Mouse (Mus musculus): ENCODE measurements around the gene Krtap29-1. TPM values are rescaled to one million over a fixed set of nuclear protein-coding genes. Genes with fewer than 3 reads are reported as not detected.

Gene Krtap29-1
- total RNA-seq (2023): not detected

GRCm38 (mm10) chr11:99978953-99979352 is at the start of gene Krtap29-1:
Gene Krtap29-1 (minus strand): TSS chr11:99979053.

GRCm38 (mm10) chr11:100016112-100016511 is 37.3 kb upstream of the Krtap29-1 start, which contains the start of gene Krt33a:
Gene Krt33a (minus strand): TSS chr11:100016212.

GRCm38 (mm10) chr11:99993620-99994383 is 14.9 kb upstream of the Krtap29-1 start, which contains the start of gene Krtap17-1:
Gene Krtap17-1 (minus strand): TSS chr11:99993994.

GRCm38 (mm10) chr11:99986180-99986647 is 7.4 kb upstream of the Krtap29-1 start, which contains the start of gene Krtap16-1:
Gene Krtap16-1 (minus strand): TSS chr11:99986597.

GRCm38 (mm10) chr11:99948175-99948574 is 30.7 kb downstream of the Krtap29-1 start, which contains the start of gene Krtap9-5:
Gene Krtap9-5 (plus strand): TSS chr11:99948475.

GRCm38 (mm10) chr11:99935991-99936390 is 42.9 kb downstream of the Krtap29-1 start, which contains the start of gene Krtap31-2:
Gene Krtap31-2 (plus strand): TSS chr11:99936291.

Other genes with a start within 250 kb of the Krtap29-1 start
- not detected for gene Gm14180, start 244.8 kb downstream of the Krtap29-1 start, total RNA-seq (2023)
- gene Gm11595, start 206.1 kb downstream of the Krtap29-1 start, total RNA-seq (2023): not detected
- gene Krtap4-8, start 198.3 kb downstream of the Krtap29-1 start, total RNA-seq (2023): not detected
- not detected for gene Krtap4-9, start 193.9 kb downstream of the Krtap29-1 start, total RNA-seq (2023)
- not detected for gene Gm11596, start 185.6 kb downstream of the Krtap29-1 start, total RNA-seq (2023)
- gene Gm11569, start 180.1 kb downstream of the Krtap29-1 start, total RNA-seq (2023): not detected
- not detected for gene Gm11554, start 174.6 kb downstream of the Krtap29-1 start, total RNA-seq (2023)
- gene Krtap4-13, start 169.2 kb downstream of the Krtap29-1 start, total RNA-seq (2023): not detected
- gene Gm11564, start 163.4 kb downstream of the Krtap29-1 start, total RNA-seq (2023): not detected
- gene 2300003K06Rik, start 141.0 kb downstream of the Krtap29-1 start, total RNA-seq (2023): not detected
- not detected for gene Krtap4-16, start 127.4 kb downstream of the Krtap29-1 start, total RNA-seq (2023)
- not detected for gene Gm11568, start 121.1 kb downstream of the Krtap29-1 start, total RNA-seq (2023)
- not detected for gene Gm11559, start 114.6 kb downstream of the Krtap29-1 start, total RNA-seq (2023)
- not detected for gene Krtap9-1, start 105.7 kb downstream of the Krtap29-1 start, total RNA-seq (2023)
- gene Gm11567, start 99.9 kb downstream of the Krtap29-1 start, total RNA-seq (2023): not detected
- gene Krtap31-1, start 71.1 kb downstream of the Krtap29-1 start, total RNA-seq (2023): not detected
- gene Gm11565, start 64.3 kb downstream of the Krtap29-1 start, total RNA-seq (2023): not detected
- not detected for gene Krtap31-2, start 42.8 kb downstream of the Krtap29-1 start, total RNA-seq (2023)
- gene Krtap9-5, start 30.6 kb downstream of the Krtap29-1 start, total RNA-seq (2023): not detected
- not detected for gene Krtap16-1, start 7.5 kb upstream of the Krtap29-1 start, total RNA-seq (2023)
- not detected for gene Krtap17-1, start 14.9 kb upstream of the Krtap29-1 start, total RNA-seq (2023)
- not detected for gene Krt33a, start 37.2 kb upstream of the Krtap29-1 start, total RNA-seq (2023)
- gene Krt33b, start 50.8 kb upstream of the Krtap29-1 start, total RNA-seq (2023): not detected
- not detected for gene Krt34, start 62.5 kb upstream of the Krtap29-1 start, total RNA-seq (2023)
- not detected for gene Krt31, start 71.5 kb upstream of the Krtap29-1 start, total RNA-seq (2023)
- not detected for gene Krt32, start 109.2 kb upstream of the Krtap29-1 start, total RNA-seq (2023)
- not detected for gene Krt35, start 117.2 kb upstream of the Krtap29-1 start, total RNA-seq (2023)
- gene Krt36, start 126.6 kb upstream of the Krtap29-1 start, total RNA-seq (2023): not detected
- not detected for gene Krt13, start 142.5 kb upstream of the Krtap29-1 start, total RNA-seq (2023)
- gene Krt15, start 156.9 kb upstream of the Krtap29-1 start, total RNA-seq (2023): not detected
- 1 to 10 TPM in 1 of 2 experiments, under 1 TPM in 1; 0.55 to 1.7 TPM for gene Krt19, start 169.6 kb upstream of the Krtap29-1 start, total RNA-seq (2023)
- not detected for gene Krt9, start 214.2 kb upstream of the Krtap29-1 start, total RNA-seq (2023)
- not detected for gene Krt14, start 228.5 kb upstream of the Krtap29-1 start, total RNA-seq (2023)